Mouse (Mus musculus) liver, embryonic 16.5 days (tissue): ENCODE results near the gene Gm17349. TPM values are rescaled to one million over a fixed set of nuclear protein-coding genes. Genes with fewer than 3 reads are reported as not detected.

ENCODE experiments used
- ATAC-seq: fragments of 200-750 bp; cut with Nextera tagmentation; 2 replicates; pipeline ENCODE4 v1.8.0; 2017; ENCODE audit warnings: low read depth, mild to moderate bottlenecking, moderate number of reproducible peaks, moderate library complexity
- H3K27ac ChIP-seq: fragments of 300-500 bp; sonication (generic); 2 replicates; pipeline ENCODE4 v1.5.1; 2014; ENCODE audit warnings: mild to moderate bottlenecking, low read length
- H3K27me3 ChIP-seq: fragments of 300-500 bp; sonication (generic); 2 replicates; pipeline ENCODE4 v1.6.1; 2014; ENCODE audit warnings: low read depth, low read length, mixed read lengths; ENCODE audit not compliant: control insufficient read depth, insufficient read depth
- H3K36me3 ChIP-seq: fragments of 300-500 bp; sonication (generic); 2 replicates; pipeline ENCODE4 v1.6.1; 2014; ENCODE audit warnings: mild to moderate bottlenecking; ENCODE audit not compliant: control insufficient read depth, insufficient read depth
- H3K4me1 ChIP-seq: fragments of 300-500 bp; sonication (generic); 2 replicates; pipeline ENCODE4 v1.6.1; 2014; ENCODE audit warnings: low read depth, low read length, mixed read lengths; ENCODE audit not compliant: control insufficient read depth
- H3K4me2 ChIP-seq: fragments of 300-500 bp; sonication (generic); 2 replicates; pipeline ENCODE4 v1.6.1; 2014; ENCODE audit warnings: low read depth, low read length, mixed read lengths
- H3K4me3 ChIP-seq: fragments of 300-500 bp; sonication (generic); 2 replicates; pipeline ENCODE4 v1.5.1; 2014; ENCODE audit warnings: low read depth, mild to moderate bottlenecking, low read length
- H3K9ac ChIP-seq: fragments of 300-500 bp; sonication (generic); 2 replicates; pipeline ENCODE4 v1.6.1; 2014; ENCODE audit warnings: low read depth, low read length
- H3K9me3 ChIP-seq: fragments of 300-500 bp; sonication (generic); replicated peaks from 2 replicates; pipeline ENCODE4 v1.6.1; 2016; ENCODE audit warnings: low read length; ENCODE audit not compliant: control insufficient read depth
- WGBS: fragments of 180-500 bp; shearing (Covaris S2); extraction: QIAGEN DNeasy Blood & Tissue Kit; methylation state at CpG from one replicate; pipeline ENCODE4 v1.1.7; 2014; ENCODE audit not compliant: insufficient replicate concordance; 5-methylcytosine and 5-hydroxymethylcytosine counted together
- polyA plus RNA-seq: library from polyadenylated mRNA; unstranded; fragments of >200 nt; fragmentation: Nextera tagmentation; extraction: Ambion mirVana; gene quantifications from 2 replicates; pipeline ENCODE4 v1.2.1, GENCODE M21; 2015

Gm17349 gene
- polyA plus RNA-seq, 1 experiment from 2014 or later: not detected

GRCm38 (mm10) chr15:99662371-99662770 is 42.9 kb downstream of the Gm17349 start:
- ATAC-seq: no peak
- Histone ChIP-seq H3K4me2 (no peak overlapping the region), H3K27me3 (peaks cover 45% of the 10 kb centered on the region), H3K4me1 (peaks cover 27% of the 10 kb centered on the region), H3K9me3 (no peaks in the 10 kb centered on the region; the same call in 1 of the 2 replicates), H3K9ac (no peak overlapping the region), H3K4me3 (no peak overlapping the region), H3K27ac (no peak overlapping the region), H3K36me3 (no peaks in the 10 kb centered on the region)
- 13% methylated on average over 7 of the region's 7 CpGs for WGBS

- Histone ChIP-seq H3K4me2 (no peak overlapping the region), H3K27ac (no peak overlapping the region), H3K27me3 (peaks cover 42% of the 10 kb centered on the region), H3K9ac (no peak overlapping the region), H3K4me1 (peaks cover 27% of the 10 kb centered on the region), H3K36me3 (no peaks in the 10 kb centered on the region), H3K4me3 (no peak overlapping the region), H3K9me3 (no peaks in the 10 kb centered on the region)
- whole genome bisulfite sequencing: 81% methylated on average over 15 of the region's 15 CpGs
- ATAC-seq: no peak
Measured at GRCm38 (mm10) chr15:99661121-99661830, 44.0 kb downstream of the Gm17349 start.

GRCm38 (mm10) chr15:99658437-99658836 is 46.9 kb downstream of the Gm17349 start:
- no peaks in the 10 kb centered on the region for H3K36me3 ChIP-seq
- H3K9ac ChIP-seq: no peak overlapping the region
- no peak overlapping the region for H3K4me2 ChIP-seq
- no peak overlapping the region for H3K27ac ChIP-seq
- ATAC-seq: no peak
- no peaks in the 10 kb centered on the region for H3K9me3 ChIP-seq
- H3K4me1 ChIP-seq: peaks cover 8% of the 10 kb centered on the region
- H3K4me3 ChIP-seq: no peak overlapping the region
- 26% methylated on average over 2 of the region's 2 CpGs for WGBS
- peaks cover 55% of the 10 kb centered on the region for H3K27me3 ChIP-seq

GRCm38 (mm10) chr15:99655956-99656355 is 49.3 kb downstream of the Gm17349 start:
- Histone ChIP-seq H3K27me3 (peaks cover 46% of the 10 kb centered on the region), H3K4me3 (no peak overlapping the region), H3K36me3 (no peaks in the 10 kb centered on the region), H3K9ac (no peak overlapping the region), H3K4me2 (no peak overlapping the region), H3K27ac (no peak overlapping the region), H3K4me1 (peaks cover 14% of the 10 kb centered on the region), H3K9me3 (no peaks in the 10 kb centered on the region)
- WGBS: 35% methylated on average over 9 of the region's 9 CpGs
- no peak for ATAC-seq

- H3K9me3 ChIP-seq: no peaks in the 10 kb centered on the region
- peaks cover 44% of the 10 kb centered on the region for H3K27me3 ChIP-seq
- ATAC-seq: no peak
- no peak overlapping the region for H3K9ac ChIP-seq
- no peaks in the 10 kb centered on the region for H3K36me3 ChIP-seq
- H3K4me3 ChIP-seq: no peak overlapping the region
- no peak overlapping the region for H3K27ac ChIP-seq
- peaks cover 29% of the 10 kb centered on the region for H3K4me1 ChIP-seq
- 12% methylated on average over 21 of the region's 21 CpGs for WGBS
- H3K4me2 ChIP-seq: peak overlapping the region; percentile 32; the same call in 1 of the 2 replicates
Measured at GRCm38 (mm10) chr15:99653876-99654275, 51.4 kb downstream of the Gm17349 start.

- no peak overlapping the region for H3K9ac ChIP-seq
- no peaks in the 10 kb centered on the region for H3K36me3 ChIP-seq
- H3K9me3 ChIP-seq: no peaks in the 10 kb centered on the region
- 8% methylated on average over 8 of the region's 8 CpGs for WGBS
- H3K4me1 ChIP-seq: peaks cover 34% of the 10 kb centered on the region
- no peak for ATAC-seq
- H3K4me2 ChIP-seq: peak overlapping the region; percentile 32; the same call in 1 of the 2 replicates
- peaks cover 44% of the 10 kb centered on the region for H3K27me3 ChIP-seq
- no peak overlapping the region for H3K4me3 ChIP-seq
- no peak overlapping the region for H3K27ac ChIP-seq
Measured at GRCm38 (mm10) chr15:99653291-99653690, 52.0 kb downstream of the Gm17349 start.

Other genes with a start within 250 kb of the Gm17349 start
- 0.57 and 0.92 TPM in 2 replicates for gene Nckap5l, start 247.7 kb downstream of the Gm17349 start, polyA plus RNA-seq
- gene Bcdin3d, start 230.8 kb downstream of the Gm17349 start, polyA plus RNA-seq: 4.7 and 5.0 TPM in 2 replicates
- 0.02 TPM in 1 of 2 replicates, not detected in the other for gene Faim2, start 177.3 kb downstream of the Gm17349 start, polyA plus RNA-seq
- not detected in 2 replicates for gene Aqp2, start 126.4 kb downstream of the Gm17349 start, polyA plus RNA-seq
- gene Aqp5, start 114.7 kb downstream of the Gm17349 start, polyA plus RNA-seq: 0.07 TPM in 1 of 2 replicates, not detected in the other
- gene Aqp6, start 104.1 kb downstream of the Gm17349 start, polyA plus RNA-seq: not detected in 2 replicates
- gene Racgap1, start 53.8 kb downstream of the Gm17349 start, polyA plus RNA-seq: 63.1 and 68.1 TPM in 2 replicates
- 0.14 and 0.30 TPM in 2 replicates for gene Asic1, start 35.1 kb downstream of the Gm17349 start, polyA plus RNA-seq
- gene Smarcd1, start 3.4 kb downstream of the Gm17349 start, polyA plus RNA-seq: 4.0 and 4.5 TPM in 2 replicates
- gene Gpd1, start 12.0 kb upstream of the Gm17349 start, polyA plus RNA-seq: 36.3 and 42.2 TPM in 2 replicates
- gene Cox14, start 20.1 kb upstream of the Gm17349 start, polyA plus RNA-seq: 71.0 and 77.1 TPM in 2 replicates
- gene Cers5, start 67.4 kb upstream of the Gm17349 start, polyA plus RNA-seq: 6.9 and 8.5 TPM in 2 replicates
- gene Lima1, start 170.0 kb upstream of the Gm17349 start, polyA plus RNA-seq: 12.2 and 14.2 TPM in 2 replicates